ENCODE assay signal across 8 mouse cellular contexts in genomic region chr4:133220656-133221055, GRCm38 (mm10). TPM values are rescaled to one million over a fixed set of nuclear protein-coding genes. Genes with fewer than 3 reads are reported as not detected.
DNase-seq lines count a peak whose midpoint lies in the region; ATAC-seq and TF ChIP-seq lines count a peak whose summit lies in the region.

No protein-coding gene starts in this region.

- H3K9me3 ChIP-seq in hindbrain, embryonic 13.5 days, result no peaks in the 10 kb centered on the region
- H3K9me3 ChIP-seq in limb, embryonic 14.5 days (ENCODE audit: control insufficient read depth, low read length), result no peaks in the 10 kb centered on the region
- H3K9me3 ChIP-seq in neural tube, embryonic 12.5 days, result no peaks in the 10 kb centered on the region

- no peaks in the 10 kb centered on the region for H3K36me3 ChIP-seq in hindbrain, embryonic 13.5 days
- no peaks in the 10 kb centered on the region for H3K36me3 ChIP-seq in limb, embryonic 14.5 days (ENCODE audit: control insufficient read depth, insufficient read depth, low read length)
- H3K36me3 ChIP-seq in neural tube, embryonic 12.5 days, result no peaks in the 10 kb centered on the region

- peaks cover 54% of the 10 kb centered on the region for H3K27me3 ChIP-seq in hindbrain, embryonic 13.5 days
- H3K27me3 ChIP-seq in limb, embryonic 14.5 days (ENCODE audit: control insufficient read depth, insufficient read depth, low read length), result no peaks in the 10 kb centered on the region
- peaks cover 30% of the 10 kb centered on the region for H3K27me3 ChIP-seq in neural tube, embryonic 12.5 days (replicated peaks)

- DNase-seq in retina, postnatal 1 day, result peak; percentile 50
- no peak for DNase-seq in retina, embryonic 14.5 days (ENCODE audit: low spot score)
- DNase-seq in limb, embryonic 14.5 days (ENCODE audit: low spot score), result no peak
- no peak for DNase-seq in spleen, postnatal 36 days (ENCODE audit: low spot score in 2 of 2)
- DNase-seq in left cerebral cortex, adult 9 months (ENCODE audit: low spot score in 2 of 2), result no peak
- no peak for DNase-seq in left cerebral cortex, adult 18-20 months (ENCODE audit: low spot score in 2 of 2)

- 1% methylated on average over 25 of the region's 25 CpGs for WGBS in hindbrain, embryonic 13.5 days
- WGBS in limb, embryonic 14.5 days, result 4% methylated on average over 25 of the region's 25 CpGs
- WGBS in neural tube, embryonic 12.5 days, result 3% methylated on average over 25 of the region's 25 CpGs

- H3K27ac ChIP-seq in hindbrain, embryonic 13.5 days, result no peak overlapping the region
- no peak overlapping the region for H3K27ac ChIP-seq in limb, embryonic 14.5 days (replicated peaks; ENCODE audit: low read depth, low read length)
- no peak overlapping the region for H3K27ac ChIP-seq in neural tube, embryonic 12.5 days

- TF ChIP-seq POLR2A in limb, embryonic 14.5 days (IDR thresholded peaks at IDR 0.05; ENCODE audit: borderline replicate concordance, extremely low read depth, insufficient read depth, insufficient read length), result no peak

- H3K4me3 ChIP-seq in hindbrain, embryonic 13.5 days, result peak overlapping the region; percentile 32
- peak overlapping the region; percentile 34 for H3K4me3 ChIP-seq in limb, embryonic 14.5 days (replicated peaks; ENCODE audit: low read length)
- 0 out of 2 replicates have a peak overlapping the region, but pooled peaks have one; percentile 9 for H3K4me3 ChIP-seq in neural tube, embryonic 12.5 days

- H3K4me1 ChIP-seq in hindbrain, embryonic 13.5 days (replicated peaks), result peaks cover 30% of the 10 kb centered on the region
- peaks cover 9% of the 10 kb centered on the region; the same call in 1 of the 2 replicates for H3K4me1 ChIP-seq in limb, embryonic 14.5 days (ENCODE audit: control insufficient read depth, insufficient read depth, low read length)
- H3K4me1 ChIP-seq in neural tube, embryonic 12.5 days, result peaks cover 11% of the 10 kb centered on the region; the same call in 1 of the 2 replicates

- peak overlapping the region; percentile 67 for H3K9ac ChIP-seq in hindbrain, embryonic 13.5 days
- H3K9ac ChIP-seq in limb, embryonic 14.5 days (ENCODE audit: low read depth, low read length, severe bottlenecking), result peak overlapping the region; percentile 55
- no peak overlapping the region for H3K9ac ChIP-seq in neural tube, embryonic 12.5 days

- no peak for ATAC-seq in hindbrain, embryonic 13.5 days (ENCODE audit: low FRiP score)
- no peak for ATAC-seq in limb, embryonic 14.5 days (ENCODE audit: low FRiP score, low read depth)
- no peak for ATAC-seq in neural tube, embryonic 12.5 days (ENCODE audit: low FRiP score, low read depth)

- H3K4me2 ChIP-seq in hindbrain, embryonic 13.5 days, result peak overlapping the region; percentile 56
- H3K4me2 ChIP-seq in limb, embryonic 14.5 days (replicated peaks; ENCODE audit: low read depth, low read length, severe bottlenecking), result peak overlapping the region; percentile 71
- peak overlapping the region; percentile 60 for H3K4me2 ChIP-seq in neural tube, embryonic 12.5 days (replicated peaks)

RNA-seq across cellular contexts. Expression of gene Gpr3, which starts 8.3 kb away (rescaled TPM):
- polyA plus RNA-seq in hindbrain, embryonic 13.5 days (2015; fragmentation: Nextera tagmentation; extraction: Ambion mirVana), result 0.52 and 1.4 TPM in 2 replicates
- polyA plus RNA-seq in limb, embryonic 14.5 days (2012; rRNA removed), result 0.84 and 1.1 TPM in 2 replicates
- 0.22 TPM in 1 of 2 replicates, not detected in the other for polyA plus RNA-seq in limb, embryonic 14.5 days (2014; fragmentation: Nextera tagmentation; extraction: Ambion mirVana)
- 0.38 and 0.74 TPM in 2 replicates for polyA plus RNA-seq in neural tube, embryonic 12.5 days (2016; fragmentation: Nextera tagmentation; extraction: Ambion mirVana)
- 10 to 100 TPM; 14.8 to 16.7 TPM for total RNA-seq in left cerebral cortex, adult 18-20 months (2021)

RNA-seq across cellular contexts. Expression of gene Cd164l2, which starts 8.7 kb away (rescaled TPM):
- 0.78 and 2.5 TPM in 2 replicates for polyA plus RNA-seq in hindbrain, embryonic 13.5 days (2015; fragmentation: Nextera tagmentation; extraction: Ambion mirVana)
- 3.2 and 3.4 TPM in 2 replicates for polyA plus RNA-seq in limb, embryonic 14.5 days (2012; rRNA removed)
- polyA plus RNA-seq in limb, embryonic 14.5 days (2014; fragmentation: Nextera tagmentation; extraction: Ambion mirVana), result 4.9 and 6.3 TPM in 2 replicates
- 0.42 and 0.79 TPM in 2 replicates for polyA plus RNA-seq in neural tube, embryonic 12.5 days (2016; fragmentation: Nextera tagmentation; extraction: Ambion mirVana)
- 1 to 10 TPM; 4.6 to 5.1 TPM for total RNA-seq in left cerebral cortex, adult 18-20 months (2021)

RNA-seq across cellular contexts. Expression of gene Map3k6, which starts 20.0 kb away (rescaled TPM):
- 1.9 and 2.0 TPM in 2 replicates for polyA plus RNA-seq in hindbrain, embryonic 13.5 days (2015; fragmentation: Nextera tagmentation; extraction: Ambion mirVana)
- 6.7 and 7.5 TPM in 2 replicates for polyA plus RNA-seq in limb, embryonic 14.5 days (2012; rRNA removed)
- polyA plus RNA-seq in limb, embryonic 14.5 days (2014; fragmentation: Nextera tagmentation; extraction: Ambion mirVana), result 9.4 and 10.4 TPM in 2 replicates
- 2.1 and 3.2 TPM in 2 replicates for polyA plus RNA-seq in neural tube, embryonic 12.5 days (2016; fragmentation: Nextera tagmentation; extraction: Ambion mirVana)
- total RNA-seq in left cerebral cortex, adult 18-20 months (2021), result 1 to 10 TPM; 5.8 to 7.4 TPM

RNA-seq across cellular contexts. Expression of gene Sytl1, which starts 42.3 kb away (rescaled TPM):
- polyA plus RNA-seq in hindbrain, embryonic 13.5 days (2015; fragmentation: Nextera tagmentation; extraction: Ambion mirVana), result 0.41 and 0.69 TPM in 2 replicates
- polyA plus RNA-seq in limb, embryonic 14.5 days (2012; rRNA removed), result 14.3 and 15.7 TPM in 2 replicates
- polyA plus RNA-seq in limb, embryonic 14.5 days (2014; fragmentation: Nextera tagmentation; extraction: Ambion mirVana), result 17.9 and 23.3 TPM in 2 replicates
- polyA plus RNA-seq in neural tube, embryonic 12.5 days (2016; fragmentation: Nextera tagmentation; extraction: Ambion mirVana), result 0.66 and 0.73 TPM in 2 replicates
- total RNA-seq in left cerebral cortex, adult 18-20 months (2021), result 1 to 10 TPM; 6.7 to 7.3 TPM

RNA-seq across cellular contexts. Expression of gene Tmem222, which starts 56.9 kb away (rescaled TPM):
- 101 and 102 TPM in 2 replicates for polyA plus RNA-seq in hindbrain, embryonic 13.5 days (2015; fragmentation: Nextera tagmentation; extraction: Ambion mirVana)
- polyA plus RNA-seq in limb, embryonic 14.5 days (2012; rRNA removed), result 101 and 119 TPM in 2 replicates
- polyA plus RNA-seq in limb, embryonic 14.5 days (2014; fragmentation: Nextera tagmentation; extraction: Ambion mirVana), result 81.6 and 84.1 TPM in 2 replicates
- 82.0 and 84.2 TPM in 2 replicates for polyA plus RNA-seq in neural tube, embryonic 12.5 days (2016; fragmentation: Nextera tagmentation; extraction: Ambion mirVana)
- 10 to 100 TPM; 88.3 to 97.2 TPM for total RNA-seq in left cerebral cortex, adult 18-20 months (2021)
